Mouse (Mus musculus) cerebellum, adult 2 months (tissue): ENCODE data around the gene Cracr2a.

Experiments used
- CTCF ChIP-seq: fragments of 200-500 bp; IDR thresholded peaks from 2 replicates; pipeline ENCODE4 v1.5.1; 2011; ENCODE audit warnings: low read depth, mild to moderate bottlenecking, control low read depth, low read length, moderate library complexity, borderline replicate concordance; ENCODE audit not compliant: insufficient read depth
- POLR2A ChIP-seq: fragments of 200-500 bp; IDR thresholded peaks from 2 replicates; pipeline ENCODE4 v1.6.1; 2011; ENCODE audit warnings: low read length, control low read depth, borderline replicate concordance; ENCODE audit not compliant: insufficient read depth

DNA sequence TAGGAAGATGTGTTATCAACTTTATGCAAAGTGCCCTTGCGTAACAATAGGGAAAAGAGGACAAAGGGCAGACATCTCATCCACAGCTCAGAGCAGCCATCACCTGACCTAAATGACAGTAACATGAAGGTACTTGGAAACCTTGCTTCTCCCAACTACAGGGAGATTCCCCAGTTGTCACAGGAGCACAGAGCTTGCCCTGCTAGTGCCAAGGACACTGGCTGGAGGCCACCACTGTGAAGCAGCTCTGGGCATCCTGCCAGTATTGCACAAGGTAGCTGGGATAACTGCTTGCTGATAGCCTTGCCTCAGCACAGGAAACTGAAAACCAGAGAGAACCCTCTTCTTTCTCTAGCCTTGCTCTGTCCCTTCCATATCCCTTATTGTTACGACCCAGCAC, 31.7 kb upstream of the Cracr2a start:
- no peak for TF ChIP-seq POLR2A
- no peak for TF ChIP-seq CTCF
